Mouse (Mus musculus): ENCODE measurements at regions not wholly inside any gene's neighbourhood (a gene's known extent, or its start where the extent isn't known, plus 50 kb on each side); places are given as distances from the start of the nearest gene placed in this dataset.

- 33% methylated on average over 2 of the region's 2 CpGs for WGBS
- no peaks in the 10 kb centered on the region for H3K9me3 ChIP-seq (ENCODE audit: low read depth, low read length)
- no peak overlapping the region for H3K4me2 ChIP-seq
- no peak overlapping the region for H3K27ac ChIP-seq (ENCODE audit: low read depth)
- H3K36me3 ChIP-seq (ENCODE audit: insufficient read depth), result no peaks in the 10 kb centered on the region
- no peak overlapping the region for H3K4me3 ChIP-seq (ENCODE audit: low read depth, low read length)
- H3K9ac ChIP-seq, result no peak overlapping the region
- H3K27me3 ChIP-seq (ENCODE audit: insufficient read depth, low read length), result no peaks in the 10 kb centered on the region
- no peak for TF ChIP-seq CTCF (IDR thresholded peaks at IDR 0.05; ENCODE audit: low read depth)
- no peaks in the 10 kb centered on the region for H3K4me1 ChIP-seq (ENCODE audit: insufficient read depth)
- DNase-seq (peak; percentile 26), ATAC-seq (ENCODE audit: insufficient read depth) (peak; percentile 91)
Measured at GRCm38 (mm10) chr3:113756773-113757172, 126.8 kb upstream of the Rnpc3 start.

All from lung, embryonic 14.5 days (tissue).